Mouse (Mus musculus) spleen, adult 2 months (tissue): ENCODE measurements around the gene Hoxd3.

Experiments
- CTCF ChIP-seq: fragments of 200-500 bp; IDR thresholded peaks from 2 replicates; pipeline ENCODE4 v1.5.1; 2011; ENCODE audit warnings: mild to moderate bottlenecking, inconsistent platforms; ENCODE audit not compliant: insufficient read depth, insufficient read length, insufficient replicate concordance; ENCODE audit errors: extremely low read depth
- POLR2A ChIP-seq: fragments of 200-500 bp; IDR thresholded peaks from 2 replicates; pipeline ENCODE4 v1.6.1; 2011; ENCODE audit warnings: low read depth, low read length, inconsistent platforms

GRCm38 (mm10) chr2:74711721-74712621 is at the start of gene Hoxd3, which contains the start of gene Hoxd4:
- no peak for TF ChIP-seq CTCF
- no peak for TF ChIP-seq POLR2A
